Mouse (Mus musculus) neutrophil, adult 5-6 weeks (primary cell): ENCODE data around the gene Cops9. TPM values are rescaled to one million over a fixed set of nuclear protein-coding genes. Genes with fewer than 3 reads are reported as not detected.

Experiments
- ATAC-seq: fragments of 151-379, 151-347 bp; 2 replicates; pipeline ENCODE4 v1.8.0; 2017; ENCODE audit warnings: mild to moderate bottlenecking, moderate TSS enrichment; ENCODE audit not compliant: insufficient number of reproducible peaks, poor library complexity, low FRiP score, severe bottlenecking; ENCODE audit errors: extremely low read depth
- total RNA-seq: library from RNA; stranded (forward); fragments of 200-1000 nt; gene quantifications from 2 replicates; pipeline ENCODE4 v1.2.3, GENCODE M21; 2017

Gene Cops9
- total RNA-seq = 37.0 and 54.9 TPM in 2 replicates

DNA sequence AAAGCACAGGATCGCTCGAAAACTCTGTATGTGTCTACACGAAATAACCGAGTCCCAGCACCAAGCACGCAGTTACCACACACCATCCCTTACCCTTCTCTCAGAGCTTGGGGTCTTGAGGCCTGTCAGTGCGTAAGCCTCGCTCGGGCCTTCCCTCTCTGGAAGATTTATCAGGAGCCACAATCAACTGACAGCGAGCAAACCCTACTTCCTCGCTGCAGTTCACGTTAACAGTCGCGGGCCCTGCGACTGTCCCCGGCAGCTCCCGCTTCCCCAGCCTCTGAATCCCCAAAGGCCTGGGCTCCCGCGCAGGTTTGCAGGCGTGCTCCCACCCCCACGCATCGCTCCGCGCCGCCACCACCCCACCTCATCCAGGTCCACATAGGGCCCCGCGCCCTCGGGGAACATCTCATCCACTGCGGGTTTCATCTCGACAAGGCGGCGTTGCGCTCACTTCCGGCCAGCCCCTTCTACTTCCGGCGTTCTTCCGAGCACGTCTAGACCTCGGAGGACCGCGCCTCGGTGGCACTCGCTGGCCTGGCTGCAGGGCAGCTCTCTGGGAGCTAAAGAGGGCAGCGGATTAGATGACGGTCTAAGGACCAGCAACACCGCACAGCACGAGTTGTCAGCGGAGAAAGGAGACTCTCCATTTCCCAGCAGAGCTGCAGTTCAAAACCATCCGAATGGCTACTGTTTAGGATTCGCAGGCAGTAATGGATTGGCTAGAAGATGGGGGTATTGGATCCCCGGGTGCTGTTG lies at the start of gene Cops9:
Gene Cops9, minus strand, starts transcription at position 472 of the 759 bp plus-strand sequence.
- peak; percentile 88 for ATAC-seq

DNA sequence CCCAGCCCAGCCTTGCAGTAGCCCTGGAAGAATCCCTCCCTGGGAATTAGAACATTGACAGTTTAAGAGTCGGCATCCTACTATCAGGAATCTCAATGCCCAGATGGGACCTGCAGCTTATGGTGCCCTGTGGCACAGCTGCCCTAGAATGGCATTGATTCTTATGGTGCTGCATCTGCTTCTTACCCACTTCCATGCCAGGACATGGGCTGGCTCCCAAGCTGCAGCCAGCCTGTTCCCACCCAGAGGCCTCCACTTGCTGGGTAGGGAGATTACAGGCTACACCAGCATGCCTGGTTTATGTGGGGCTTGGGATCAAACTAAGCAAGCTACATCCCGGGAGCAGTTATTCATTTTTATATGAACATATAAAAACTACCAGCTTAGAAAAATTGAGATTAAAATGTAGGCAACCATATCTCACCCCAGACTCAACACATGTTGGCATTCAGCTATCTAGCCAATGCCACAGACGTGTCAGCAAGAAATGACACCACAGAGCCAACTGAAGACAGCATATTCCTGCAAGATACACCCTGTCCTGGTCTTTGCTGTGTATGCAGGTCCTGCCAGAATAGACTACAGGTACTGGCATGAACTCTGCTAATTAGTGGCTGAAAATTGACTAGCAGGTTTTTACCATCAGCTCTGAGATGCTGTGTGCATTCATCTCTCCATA lies 49.5 kb upstream of the Cops9 start:
- ATAC-seq = no peak

DNA sequence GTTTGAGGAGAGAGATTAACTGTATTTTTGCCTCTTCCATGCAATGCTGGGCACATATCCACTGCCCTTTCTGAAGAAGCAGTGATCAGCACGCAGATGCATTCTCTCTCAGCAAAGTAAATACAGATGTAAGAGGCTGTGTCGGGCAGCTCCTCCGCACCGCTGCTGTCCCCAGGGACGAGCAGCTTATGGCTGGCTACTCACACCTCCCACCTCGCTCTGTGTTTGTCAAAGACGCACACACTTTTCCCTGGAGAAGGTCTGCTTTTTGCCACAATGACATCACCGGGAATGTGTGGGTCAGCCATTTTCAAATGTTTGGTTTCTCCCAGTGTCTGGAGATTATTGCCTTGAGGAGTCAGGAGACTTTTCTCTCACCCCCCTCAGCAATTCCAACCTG lies 45.2 kb upstream of the Cops9 start:
- no peak for ATAC-seq

DNA sequence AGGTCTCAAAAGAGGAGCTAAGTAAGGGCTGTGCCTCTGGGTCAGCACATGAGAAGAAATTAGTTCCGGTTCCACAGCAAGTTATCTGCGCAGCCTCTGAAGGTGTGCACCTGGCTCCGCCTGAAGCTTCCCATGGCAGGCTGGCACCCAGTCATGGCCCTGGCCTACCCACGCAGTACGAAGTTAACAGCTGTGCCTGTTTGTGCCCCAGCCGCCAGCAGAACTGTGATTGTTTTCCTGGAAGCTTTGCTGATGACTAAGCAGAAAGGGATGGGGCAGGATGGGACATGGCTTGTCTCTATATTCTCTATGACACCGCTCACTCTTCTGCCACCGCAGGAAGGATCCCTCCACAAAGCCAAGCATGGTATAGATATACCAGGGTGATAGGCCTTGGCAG lies 41.4 kb upstream of the Cops9 start:
- no peak for ATAC-seq

DNA sequence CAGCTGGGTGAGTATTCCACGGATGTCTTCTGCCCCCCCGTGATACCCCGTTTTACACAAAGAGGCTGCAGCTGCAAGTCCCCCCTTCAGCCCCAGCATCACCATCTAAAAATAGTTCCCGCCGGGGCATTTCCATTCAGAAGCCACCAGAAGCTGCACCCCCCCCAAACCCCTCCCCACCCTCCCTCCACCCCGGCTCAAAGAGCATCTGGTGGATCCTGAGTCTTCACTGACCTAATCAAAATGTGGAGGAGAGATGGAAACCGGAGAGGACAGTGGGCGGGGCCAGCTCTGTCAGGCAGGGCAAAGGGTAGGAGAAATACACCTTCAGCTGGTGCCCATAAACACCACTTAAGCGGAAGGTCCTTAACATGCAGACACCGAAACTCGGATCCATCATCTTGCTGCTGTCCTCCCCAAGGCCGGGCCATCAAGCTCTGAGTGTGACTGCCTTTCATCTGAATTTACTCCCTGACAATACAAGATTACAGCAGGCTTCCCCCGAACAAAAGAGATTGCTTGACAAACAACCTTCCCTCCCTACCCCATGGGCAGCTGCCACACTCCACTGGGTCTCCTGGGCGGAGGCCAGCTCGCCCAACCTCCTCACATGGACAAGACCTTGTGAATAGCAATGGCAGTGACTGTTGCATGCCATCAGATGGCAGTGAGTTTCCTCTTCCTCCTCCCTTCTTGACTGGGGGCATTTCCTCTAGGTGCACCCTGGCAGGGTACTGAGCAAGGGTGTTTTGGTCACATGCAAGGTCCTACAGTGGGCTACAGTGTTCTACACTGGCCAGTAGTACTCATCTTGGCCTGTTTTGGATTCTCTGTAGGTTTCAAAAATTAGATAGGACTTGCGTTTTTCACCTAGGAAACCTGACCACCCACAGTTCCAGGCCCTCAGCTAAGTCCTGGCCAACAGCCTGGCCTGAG lies 39.2 kb upstream of the Cops9 start:
- ATAC-seq = no peak

DNA sequence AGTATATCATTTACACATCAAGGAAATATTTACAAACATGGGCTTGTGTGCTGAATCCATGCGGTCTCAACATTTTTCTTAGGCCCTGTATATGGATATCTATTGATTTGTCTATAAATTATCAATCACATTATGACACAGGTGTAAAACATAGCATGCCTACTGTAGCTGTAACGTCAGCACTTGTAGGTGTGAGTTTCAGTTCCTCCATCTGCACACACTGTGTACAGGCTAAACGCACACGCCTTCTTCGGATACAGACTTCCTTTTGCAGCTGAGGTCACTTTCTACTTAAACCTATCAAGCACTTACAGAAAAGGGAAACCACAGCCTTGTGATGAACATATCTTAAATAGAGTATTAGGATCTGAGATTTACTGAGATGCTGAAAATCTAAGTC lies 37.0 kb upstream of the Cops9 start:
- no peak for ATAC-seq

DNA sequence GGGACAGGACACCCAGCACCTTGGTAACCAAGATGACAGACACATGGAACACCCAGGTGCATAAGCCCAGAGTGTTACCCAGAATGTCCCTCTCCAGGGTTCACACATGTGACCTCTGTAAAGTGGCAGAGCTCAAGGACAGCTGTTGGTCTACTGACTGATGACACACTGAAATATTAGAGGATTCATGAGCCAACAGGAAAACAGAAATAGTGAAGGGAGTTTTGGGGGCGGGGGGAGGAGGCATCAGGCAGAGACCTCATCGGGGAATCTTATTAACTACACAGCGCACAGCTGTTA lies 34.8 kb upstream of the Cops9 start:
- ATAC-seq = no peak

DNA sequence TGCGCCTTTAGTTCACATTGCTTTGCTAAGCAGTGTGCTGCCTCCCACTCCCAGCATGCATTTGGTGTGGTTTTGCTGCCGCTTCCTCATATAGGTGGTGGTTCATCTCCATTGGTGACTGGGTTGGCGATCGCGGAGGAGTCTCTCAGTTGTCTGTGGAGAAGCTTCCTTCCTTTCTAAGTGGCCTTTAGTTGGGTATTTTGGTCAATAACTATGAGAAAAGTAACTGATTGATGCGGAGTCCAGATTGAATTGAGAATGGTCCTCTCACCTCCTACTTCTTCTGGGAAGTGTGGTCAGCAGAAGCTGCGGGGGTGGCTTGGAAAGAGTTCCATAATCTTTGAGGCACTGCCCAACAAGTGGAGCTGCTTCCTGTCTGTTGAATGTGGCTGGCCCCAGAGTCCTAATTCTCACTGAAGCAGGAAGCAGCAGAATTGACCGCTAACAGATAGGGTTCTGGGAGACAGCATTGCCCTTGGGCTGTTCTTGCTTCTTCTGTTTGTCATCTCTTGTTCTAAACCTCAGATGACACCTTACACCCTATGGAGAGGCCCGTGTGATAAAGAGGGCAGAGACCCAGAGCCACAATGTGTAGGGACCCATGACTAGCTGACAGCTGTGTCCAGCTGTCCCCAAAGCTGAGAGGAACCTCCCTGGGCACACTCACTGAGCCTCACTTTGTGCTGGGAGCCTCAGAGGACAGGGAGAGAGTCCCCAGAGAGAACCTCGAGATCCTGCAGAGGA lies 34.3 kb upstream of the Cops9 start:
- no peak for ATAC-seq

DNA sequence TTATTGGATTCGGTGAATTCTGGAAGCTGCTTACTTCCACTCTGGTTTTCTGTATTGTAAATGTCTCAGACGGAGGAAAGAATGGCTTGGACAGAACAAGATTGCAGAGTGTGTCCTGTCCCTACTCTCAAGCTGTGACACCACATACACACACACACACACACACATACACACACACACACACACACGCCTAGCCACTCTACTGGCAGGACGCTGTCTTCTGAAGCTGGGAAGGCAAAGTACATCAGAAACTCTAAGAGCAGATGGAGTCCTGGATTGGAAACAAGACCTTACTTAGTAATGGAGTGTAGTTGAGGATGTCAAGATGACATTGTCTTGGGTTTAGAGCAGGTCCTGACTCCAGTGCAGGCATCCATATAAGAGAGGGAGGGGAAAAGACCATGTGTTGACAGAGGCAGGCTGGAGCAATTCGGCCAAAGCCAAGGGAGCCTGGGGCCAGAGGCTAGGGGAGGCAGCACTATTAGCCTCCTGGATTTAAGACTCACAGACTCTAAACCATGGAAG lies 31.5 kb upstream of the Cops9 start:
- ATAC-seq = no peak

DNA sequence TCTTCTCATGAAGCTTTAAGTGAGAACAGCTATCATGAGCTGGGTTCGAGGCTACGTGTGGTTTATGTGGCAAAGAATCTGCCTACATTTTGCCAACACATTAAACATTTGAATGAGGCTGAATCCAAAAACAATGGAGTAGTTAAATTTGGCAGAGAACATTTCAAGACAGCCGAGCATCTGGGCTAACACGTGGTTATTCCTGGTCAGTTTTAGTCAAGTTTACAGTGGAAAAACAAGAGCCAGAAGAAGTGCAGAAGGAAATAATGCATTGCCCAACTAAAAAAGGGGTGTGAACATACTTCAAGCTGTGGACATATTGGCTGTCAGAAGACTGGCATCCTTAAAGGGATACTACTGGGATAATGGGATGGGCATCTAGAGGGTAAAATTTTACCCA lies 29.5 kb upstream of the Cops9 start:
- ATAC-seq = no peak

DNA sequence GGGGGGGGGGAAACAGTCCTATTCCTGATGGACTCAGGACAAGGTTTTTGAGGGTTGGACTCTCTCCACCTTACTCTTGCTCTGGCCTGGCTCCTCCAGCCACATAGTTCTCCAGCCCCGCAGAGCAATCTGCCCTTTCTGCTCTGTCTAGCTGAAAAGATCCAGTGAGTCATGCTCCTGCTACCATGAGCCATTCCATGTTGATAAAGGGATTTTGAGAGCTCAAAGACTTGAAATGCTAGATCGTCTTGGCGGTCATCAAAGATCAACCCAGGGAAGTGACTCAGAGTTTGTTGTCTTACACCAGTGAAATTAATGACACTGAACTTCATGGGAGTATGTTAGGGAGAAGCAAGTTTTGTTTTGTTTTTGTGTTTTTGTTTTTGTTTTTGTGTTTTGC lies 27.6 kb upstream of the Cops9 start:
- no peak for ATAC-seq

DNA sequence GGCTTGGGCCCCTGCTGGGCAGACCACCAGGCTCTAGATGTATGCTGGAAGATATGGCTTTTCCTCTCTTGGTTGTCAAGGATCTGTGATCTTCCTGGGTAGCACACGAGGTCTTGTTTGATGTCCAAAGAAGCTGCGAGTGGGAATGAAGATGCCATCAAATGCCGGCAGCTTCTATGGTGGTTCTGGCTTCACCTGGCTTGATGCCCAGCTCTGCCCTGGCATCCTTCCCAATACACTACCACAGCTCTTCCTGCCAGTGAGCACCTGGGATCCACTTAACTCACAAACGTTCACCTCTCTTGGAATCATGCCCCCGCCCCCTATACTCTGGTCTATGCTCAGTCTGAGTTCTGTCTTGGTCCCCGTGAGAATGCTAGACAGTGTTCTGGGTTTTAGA lies 25.3 kb upstream of the Cops9 start:
- no peak for ATAC-seq

DNA sequence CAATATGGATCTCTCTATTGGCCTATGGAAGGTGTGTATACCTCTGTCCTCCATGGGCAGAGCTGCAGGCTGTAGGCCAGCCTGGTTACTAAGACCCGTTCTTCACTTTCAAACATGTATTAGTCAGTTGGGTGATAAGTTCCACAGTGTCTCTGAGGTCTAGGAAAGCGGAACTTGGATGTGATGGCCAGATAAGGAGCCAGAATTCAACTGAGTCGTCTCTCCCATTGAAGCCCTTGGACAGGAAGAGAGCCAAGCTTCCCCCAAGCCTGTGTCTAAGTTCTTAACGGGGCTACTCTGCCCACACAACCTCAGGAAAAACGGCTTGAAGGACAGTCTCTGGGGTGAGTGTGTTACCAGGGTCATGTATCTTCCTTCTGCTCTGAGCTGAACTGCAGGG lies 17.6 kb upstream of the Cops9 start:
- no peak for ATAC-seq

DNA sequence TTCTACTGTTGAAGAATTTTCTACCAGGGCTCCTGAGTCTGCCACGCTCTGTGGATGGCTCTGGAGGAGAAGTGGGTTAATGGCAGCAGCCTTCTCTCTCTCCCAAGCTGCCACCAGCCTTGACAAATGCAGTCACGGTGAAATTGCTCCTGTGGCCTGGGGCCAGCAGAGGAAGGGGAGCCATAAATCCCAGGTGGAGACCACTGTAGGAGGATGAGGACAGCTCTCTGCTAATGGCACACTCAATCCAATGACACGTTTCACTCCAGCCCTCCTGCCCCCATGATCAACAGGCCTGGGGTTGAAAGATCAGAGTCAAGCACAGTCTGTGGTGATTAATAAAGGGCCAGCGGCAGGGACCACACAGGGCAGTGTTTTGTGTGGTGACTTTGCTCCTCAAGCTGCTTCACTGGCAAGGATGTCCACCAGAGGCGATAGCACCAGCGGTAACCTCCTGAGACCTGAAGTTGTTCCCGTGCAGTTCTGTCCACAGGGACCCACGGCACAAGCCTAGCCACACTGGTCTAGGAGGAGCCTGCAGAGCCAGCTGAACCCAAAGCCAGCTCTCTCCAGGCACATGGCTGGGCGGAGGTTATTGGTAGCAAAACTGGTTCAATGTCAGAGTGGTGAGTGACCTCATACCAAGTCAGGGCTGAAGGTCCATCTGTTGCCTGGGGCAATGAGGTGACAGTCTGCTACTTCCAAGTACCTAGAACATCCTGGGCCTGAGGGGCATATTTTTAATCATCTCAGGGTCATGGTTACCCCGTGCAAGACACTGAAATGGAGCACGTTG lies 15.4 kb upstream of the Cops9 start:
- ATAC-seq = no peak

DNA sequence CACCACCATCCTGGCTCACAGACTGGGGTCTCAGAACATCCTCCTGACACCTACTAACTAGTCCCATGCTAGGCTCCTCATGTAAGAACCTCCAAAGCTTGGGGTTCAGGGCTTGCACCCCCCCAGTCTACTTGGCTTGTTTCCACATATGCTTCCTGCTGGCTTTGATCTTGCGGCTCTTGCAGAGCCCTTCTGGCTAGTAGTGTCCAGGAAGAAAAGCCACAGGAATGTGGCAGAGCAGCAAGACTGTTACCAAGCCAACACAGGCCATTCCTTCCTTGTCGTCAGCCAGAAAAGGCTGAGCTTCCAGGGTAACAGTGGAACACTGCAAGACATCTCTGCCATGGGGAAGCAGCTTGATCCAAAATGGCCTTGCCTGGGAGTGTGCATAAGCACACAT lies 12.9 kb upstream of the Cops9 start:
- ATAC-seq = no peak

DNA sequence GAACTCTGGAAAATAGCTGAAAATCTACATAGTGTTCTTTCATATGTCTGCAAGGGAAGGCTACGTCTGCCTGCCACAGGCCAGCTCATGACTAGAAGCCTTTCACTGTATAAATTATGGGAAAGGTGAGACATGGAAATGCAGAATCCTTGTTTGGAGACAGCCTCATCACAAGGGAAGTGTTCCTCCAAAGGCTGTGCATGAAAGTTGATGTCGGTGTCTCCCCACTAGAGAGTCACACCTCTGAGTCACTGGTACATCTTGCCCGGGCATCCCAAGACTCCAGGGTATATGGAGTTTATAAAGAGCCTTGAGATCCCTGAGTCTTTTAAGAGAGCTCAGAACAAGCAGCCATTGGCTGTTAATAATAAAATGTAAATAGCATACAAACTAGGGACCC lies 11.4 kb upstream of the Cops9 start:
- no peak for ATAC-seq

DNA sequence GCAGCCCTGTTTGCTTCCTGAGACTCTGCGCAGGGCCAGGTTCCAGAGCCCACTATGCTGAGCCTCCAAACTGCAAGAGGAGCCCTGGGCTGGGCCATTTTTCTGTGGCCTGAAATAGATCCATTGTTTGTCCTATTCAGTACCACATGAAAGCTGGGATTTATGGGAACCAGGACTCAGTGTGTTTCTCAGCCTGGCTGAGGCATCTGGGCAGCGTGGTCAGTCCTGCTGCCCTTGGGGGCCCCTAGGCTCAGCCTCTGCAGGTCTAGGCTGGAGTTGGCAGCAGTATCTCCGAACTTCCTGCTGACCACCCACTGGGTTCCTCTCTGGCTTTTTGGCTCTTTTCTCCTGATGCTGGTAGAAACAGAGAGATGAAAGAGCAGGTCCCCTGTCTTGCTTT lies 9.7 kb upstream of the Cops9 start:
- no peak for ATAC-seq

DNA sequence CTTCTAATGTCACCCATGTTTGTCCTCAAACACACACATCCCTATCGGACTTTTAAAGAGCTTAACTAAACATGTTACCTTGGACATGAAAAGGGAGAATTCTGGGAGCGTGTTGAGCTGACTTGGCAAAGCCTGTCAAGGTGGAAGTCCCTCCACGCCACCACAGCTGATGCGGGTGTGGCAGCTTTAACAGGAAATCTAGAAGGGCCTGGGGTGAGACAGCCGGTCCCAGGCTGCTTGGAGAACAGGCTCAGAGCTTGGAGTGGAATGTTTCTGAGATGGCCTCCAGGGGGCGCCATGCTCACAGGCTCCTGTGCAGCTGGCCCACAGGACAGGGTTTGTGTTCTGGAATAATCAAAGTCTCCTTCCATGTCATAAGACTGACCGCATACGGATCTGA lies 6.9 kb upstream of the Cops9 start, which contains the start of gene Otos:
Gene Otos, minus strand, starts transcription at position 169 of the 400 bp plus-strand sequence.
- peak; percentile 45 for ATAC-seq
